Mouse (Mus musculus): ENCODE data around the gene Gorasp1. TPM values are rescaled to one million over a fixed set of nuclear protein-coding genes. Genes with fewer than 3 reads are reported as not detected.

The Gorasp1 gene
- polyA plus RNA-seq, 1 experiment: 22.5 TPM

DNA sequence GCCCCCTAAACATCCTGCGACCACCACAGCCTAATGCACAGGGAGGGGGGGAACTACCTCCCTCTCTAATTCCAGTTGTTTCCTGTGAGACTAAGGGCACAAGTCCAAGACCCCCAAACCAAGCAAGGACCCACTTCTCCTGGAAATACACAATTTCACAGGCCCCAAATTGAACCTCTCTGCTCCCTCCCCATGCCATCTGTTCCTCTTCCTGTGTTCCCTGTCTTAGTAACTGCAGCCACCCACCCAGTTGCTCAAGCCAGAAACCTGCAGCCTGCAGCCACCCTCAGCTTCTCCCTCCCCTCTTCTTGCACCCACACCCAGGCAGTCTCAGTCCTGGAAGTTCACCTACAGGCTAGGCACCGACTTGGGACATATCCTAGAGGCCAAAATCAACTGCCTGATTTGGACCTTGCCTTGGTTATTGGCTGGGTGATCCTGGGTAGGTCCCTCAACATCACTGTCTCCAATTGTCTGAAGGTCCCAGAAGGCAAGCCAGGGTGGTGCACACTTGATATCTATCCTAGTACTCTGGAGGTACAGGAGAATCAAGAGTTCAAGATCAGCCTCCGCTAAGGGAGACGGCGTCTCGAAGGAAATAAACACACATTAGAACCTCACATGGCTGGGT is 41.6 kb upstream of the Gorasp1 start:
- peak; percentile 56 for DNase-seq (ENCODE audit: low read depth)
- TF ChIP-seq CTCF (IDR thresholded peaks at IDR 0.05; ENCODE audit: borderline replicate concordance, extremely low read depth, insufficient read depth, insufficient read length) (no peak), POLR2A (IDR thresholded peaks at IDR 0.05; ENCODE audit: borderline replicate concordance, extremely low read depth, insufficient read depth, insufficient read length, poor library complexity, severe bottlenecking) (no peak)

DNA sequence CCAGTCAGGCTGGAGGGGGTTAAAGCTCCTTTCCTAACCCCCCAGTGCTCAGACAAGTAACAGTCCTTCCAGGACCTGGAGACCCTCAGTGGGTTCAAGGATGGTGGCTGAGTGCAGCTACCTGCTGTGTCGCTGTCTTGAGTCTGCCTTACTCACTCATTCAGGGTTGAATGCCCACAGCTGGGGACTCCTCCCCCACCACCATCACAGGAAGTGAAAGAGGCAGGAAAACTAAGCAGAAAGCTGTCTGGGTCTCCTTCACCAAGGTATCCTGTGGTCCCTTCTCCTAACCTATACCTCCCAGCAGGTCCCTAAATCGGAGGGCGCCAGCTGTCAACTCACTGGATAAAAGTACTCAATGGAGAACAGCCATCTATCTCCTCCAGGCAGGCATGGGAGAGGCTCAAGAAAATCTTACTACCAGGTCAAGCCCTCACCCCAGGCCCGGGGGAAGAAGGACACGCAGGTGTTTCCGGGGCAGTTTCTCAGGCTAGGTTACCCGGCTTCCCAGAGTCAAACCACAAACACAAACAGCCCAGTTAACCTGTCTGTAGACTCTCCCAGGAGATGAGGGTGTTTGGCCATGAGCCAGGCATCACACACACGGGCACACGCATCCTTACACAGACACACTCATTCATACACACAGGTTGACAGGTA is 40.9 kb upstream of the Gorasp1 start:
- no peak for TF ChIP-seq POLR2A (IDR thresholded peaks at IDR 0.05; ENCODE audit: borderline replicate concordance, extremely low read depth, insufficient read depth, insufficient read length, poor library complexity, severe bottlenecking)
- no peak for TF ChIP-seq CTCF (IDR thresholded peaks at IDR 0.05; ENCODE audit: borderline replicate concordance, extremely low read depth, insufficient read depth, insufficient read length)
- DNase-seq (ENCODE audit: low read depth): no peak

DNA sequence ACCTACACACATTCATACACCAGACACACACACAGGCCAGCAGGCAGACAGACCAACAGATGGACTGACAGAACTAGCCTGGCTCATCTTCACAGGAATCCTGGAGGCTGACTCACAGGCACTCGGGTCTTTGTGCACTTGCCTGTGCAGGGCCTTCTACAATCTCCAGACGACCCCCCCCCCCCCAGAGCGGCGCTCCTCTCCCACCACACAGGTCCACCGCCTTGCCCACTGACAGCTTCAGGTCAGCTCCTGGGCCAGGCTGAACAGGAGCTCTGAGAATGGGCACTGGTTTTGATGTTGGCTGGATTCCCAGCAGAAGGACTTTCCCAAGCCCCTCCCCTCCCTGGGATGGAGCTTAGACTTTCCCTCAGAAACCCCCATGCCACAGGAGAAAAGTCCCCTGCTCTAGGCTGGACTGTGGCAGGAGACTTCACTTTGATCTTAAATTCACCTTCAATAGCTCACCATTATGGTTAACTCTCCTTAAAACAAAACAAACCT is 40.2 kb upstream of the Gorasp1 start:
- no peak for TF ChIP-seq POLR2A (IDR thresholded peaks at IDR 0.05; ENCODE audit: borderline replicate concordance, extremely low read depth, insufficient read depth, insufficient read length, poor library complexity, severe bottlenecking)
- no peak for TF ChIP-seq CTCF (IDR thresholded peaks at IDR 0.05; ENCODE audit: borderline replicate concordance, extremely low read depth, insufficient read depth, insufficient read length)
- DNase-seq (ENCODE audit: low read depth): peak; percentile 62

DNA sequence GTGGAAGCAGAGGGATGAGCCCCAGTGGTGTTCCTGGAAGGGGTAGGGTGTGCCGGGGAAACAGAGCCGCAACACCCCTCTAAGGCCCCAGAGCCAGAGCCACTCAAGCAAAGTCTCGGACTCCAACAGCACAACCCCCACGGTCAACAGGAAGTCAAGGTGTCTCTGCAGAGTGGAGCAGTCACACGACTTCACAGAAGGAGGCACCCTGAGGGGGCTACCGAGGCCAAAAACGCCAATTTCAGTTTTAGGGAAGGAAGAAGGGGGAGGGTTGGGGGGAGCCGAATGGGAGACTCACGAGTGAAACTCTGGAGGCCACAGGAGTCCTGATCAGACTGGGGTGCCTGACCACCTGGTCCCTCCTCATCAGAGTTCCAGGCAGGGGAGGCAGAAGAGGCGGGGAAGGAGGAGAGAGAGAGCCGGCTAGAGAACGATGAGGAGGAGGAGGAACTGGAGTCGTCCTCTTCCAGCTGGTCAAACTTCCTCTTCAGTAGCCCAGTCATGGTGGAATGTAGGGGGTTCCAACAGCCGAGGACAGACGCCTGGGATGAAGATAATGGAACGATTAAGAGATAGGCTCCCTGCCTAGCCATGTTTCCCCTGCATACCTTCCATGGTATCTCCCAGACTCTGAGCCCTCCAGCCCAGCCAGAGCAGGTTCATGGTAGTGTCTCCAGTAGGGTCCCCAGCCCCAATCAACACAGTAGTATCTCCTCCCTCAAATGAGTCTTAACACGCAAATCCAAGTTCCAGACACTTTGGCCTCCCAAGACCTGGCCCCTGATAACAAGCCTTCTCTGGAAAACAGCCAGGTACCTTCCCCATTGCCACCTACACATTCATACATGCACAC is 39.6 kb upstream of the Gorasp1 start:
- TF ChIP-seq POLR2A (IDR thresholded peaks at IDR 0.05; ENCODE audit: borderline replicate concordance, extremely low read depth, insufficient read depth, insufficient read length, poor library complexity, severe bottlenecking): no peak
- TF ChIP-seq CTCF (IDR thresholded peaks at IDR 0.05; ENCODE audit: borderline replicate concordance, extremely low read depth, insufficient read depth, insufficient read length): no peak
- no peak for DNase-seq (ENCODE audit: low read depth)

DNA sequence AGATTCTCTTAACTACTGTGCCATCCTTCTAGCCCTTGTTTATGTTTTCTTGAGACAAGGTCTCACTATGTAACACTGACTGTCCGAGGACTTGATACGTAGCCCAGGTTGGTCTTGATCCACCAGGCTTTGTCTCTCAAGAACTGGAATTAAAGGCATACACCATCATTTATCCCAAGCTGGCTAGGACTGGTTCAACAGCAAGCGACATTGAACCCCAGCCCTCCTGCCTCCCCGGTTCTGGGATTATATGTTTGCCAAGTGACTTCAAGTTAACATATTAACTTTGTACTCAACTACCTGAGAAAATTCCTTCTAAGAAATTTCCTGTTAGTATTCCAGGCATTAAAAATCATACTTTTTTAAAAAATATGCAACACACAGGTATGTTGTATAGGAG is 37.9 kb upstream of the Gorasp1 start:
- no peak for TF ChIP-seq POLR2A (IDR thresholded peaks at IDR 0.05; ENCODE audit: borderline replicate concordance, extremely low read depth, insufficient read depth, insufficient read length, poor library complexity, severe bottlenecking)
- no peak for DNase-seq (ENCODE audit: low read depth)

DNA sequence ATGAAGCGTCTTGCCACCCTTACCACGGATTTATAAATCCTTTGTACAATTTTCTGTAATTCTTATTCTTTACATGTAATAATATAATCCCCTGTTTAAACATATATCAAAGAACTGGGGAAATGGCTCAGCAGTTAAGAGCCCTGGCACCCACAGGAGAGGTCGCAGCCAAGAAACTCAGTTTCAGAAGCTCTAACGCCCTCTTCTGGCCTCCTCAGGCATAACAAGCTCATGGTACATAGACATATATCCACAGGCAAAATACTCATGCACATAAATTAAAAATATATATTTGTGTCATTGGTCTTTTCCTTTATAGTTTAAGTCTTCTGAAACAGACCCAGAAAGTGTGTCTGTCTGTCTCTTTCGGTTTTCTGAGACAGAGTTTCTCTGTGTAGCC is 37.2 kb upstream of the Gorasp1 start:
- no peak for DNase-seq (ENCODE audit: low read depth)
- TF ChIP-seq POLR2A (IDR thresholded peaks at IDR 0.05; ENCODE audit: borderline replicate concordance, extremely low read depth, insufficient read depth, insufficient read length, poor library complexity, severe bottlenecking) (no peak), CTCF (IDR thresholded peaks at IDR 0.05; ENCODE audit: borderline replicate concordance, extremely low read depth, insufficient read depth, insufficient read length) (peak; percentile 3; the same call in 1 of the 2 replicates)

DNA sequence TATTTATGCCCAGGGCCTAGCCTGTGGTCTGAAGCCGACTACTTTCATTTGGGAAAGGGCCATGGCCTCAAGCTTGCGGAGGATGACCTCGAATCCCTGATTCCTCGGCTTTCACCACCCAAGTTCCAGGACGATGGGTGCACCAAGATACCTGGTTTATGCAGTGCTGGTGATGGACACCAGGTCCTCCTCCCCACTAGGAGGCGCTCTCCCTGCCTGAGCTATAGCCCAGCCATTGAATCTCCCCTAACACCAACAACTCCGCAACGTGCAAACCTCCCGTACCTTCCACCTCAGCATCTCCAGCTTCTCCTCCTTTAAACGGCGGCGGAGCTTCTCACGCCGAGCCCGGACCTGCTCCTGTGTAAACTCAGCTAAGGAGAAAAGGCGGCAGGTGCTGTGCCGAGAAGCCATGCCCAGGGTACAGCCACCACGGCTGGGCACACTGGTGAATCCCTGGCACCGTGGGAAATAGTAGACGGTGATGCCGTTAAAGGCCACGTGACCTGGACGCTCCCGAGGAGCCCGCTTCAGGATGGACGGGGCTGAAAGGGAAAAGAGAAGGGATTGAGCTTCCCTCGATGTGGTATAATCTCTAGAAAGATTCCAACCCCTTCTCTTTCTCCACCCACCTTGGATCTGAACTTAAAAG is 36.6 kb upstream of the Gorasp1 start:
- DNase-seq (ENCODE audit: low read depth): no peak
- TF ChIP-seq POLR2A (IDR thresholded peaks at IDR 0.05; ENCODE audit: borderline replicate concordance, extremely low read depth, insufficient read depth, insufficient read length, poor library complexity, severe bottlenecking) (no peak), CTCF (IDR thresholded peaks at IDR 0.05; ENCODE audit: borderline replicate concordance, extremely low read depth, insufficient read depth, insufficient read length) (peak; percentile 30; the same call in 1 of the 2 replicates)

DNA sequence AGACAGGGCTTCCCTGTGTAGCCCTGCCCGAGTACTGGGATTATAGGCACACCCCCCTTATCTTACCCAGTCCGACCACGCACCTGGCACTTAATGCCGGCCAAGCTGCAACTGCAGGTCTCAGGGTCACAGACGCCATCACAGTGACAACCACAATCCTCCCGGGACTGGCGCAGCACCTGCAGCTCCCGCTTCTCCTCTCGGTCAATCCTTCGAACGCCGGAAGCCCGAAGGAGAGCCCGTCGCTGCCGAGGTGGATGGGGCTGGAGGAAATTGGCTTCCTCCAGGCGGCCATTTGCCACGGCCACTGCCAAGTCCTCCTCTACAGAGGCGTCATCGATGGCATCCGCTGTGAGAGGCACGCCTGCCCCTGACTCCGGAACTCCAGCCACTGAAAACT is 35.9 kb upstream of the Gorasp1 start:
- no peak for TF ChIP-seq POLR2A (IDR thresholded peaks at IDR 0.05; ENCODE audit: borderline replicate concordance, extremely low read depth, insufficient read depth, insufficient read length, poor library complexity, severe bottlenecking)
- no peak for TF ChIP-seq CTCF (IDR thresholded peaks at IDR 0.05; ENCODE audit: borderline replicate concordance, extremely low read depth, insufficient read depth, insufficient read length)
- DNase-seq (ENCODE audit: low read depth): no peak

DNA sequence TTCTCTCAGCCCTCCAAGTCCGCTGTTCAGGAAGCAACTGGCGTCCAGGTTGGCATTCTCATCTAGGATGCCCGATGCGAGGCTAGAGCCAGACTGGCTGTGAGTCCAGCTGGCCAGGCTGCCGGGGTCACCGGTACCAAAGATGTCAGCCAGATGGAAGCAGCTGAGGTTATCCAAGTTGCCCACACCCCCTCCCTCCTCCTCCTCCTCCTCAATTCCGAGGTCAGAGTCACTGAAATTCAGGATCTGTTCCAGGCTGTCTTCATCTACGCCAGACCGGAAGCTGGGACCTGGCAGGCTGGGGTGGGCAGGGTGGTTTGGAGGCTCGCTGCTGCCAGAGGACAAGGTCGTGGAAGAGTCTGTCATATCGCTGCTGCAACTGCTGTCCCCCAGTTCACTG is 35.2 kb upstream of the Gorasp1 start:
- no peak for TF ChIP-seq POLR2A (IDR thresholded peaks at IDR 0.05; ENCODE audit: borderline replicate concordance, extremely low read depth, insufficient read depth, insufficient read length, poor library complexity, severe bottlenecking)
- no peak for TF ChIP-seq CTCF (IDR thresholded peaks at IDR 0.05; ENCODE audit: borderline replicate concordance, extremely low read depth, insufficient read depth, insufficient read length)
- DNase-seq (ENCODE audit: low read depth): no peak

DNA sequence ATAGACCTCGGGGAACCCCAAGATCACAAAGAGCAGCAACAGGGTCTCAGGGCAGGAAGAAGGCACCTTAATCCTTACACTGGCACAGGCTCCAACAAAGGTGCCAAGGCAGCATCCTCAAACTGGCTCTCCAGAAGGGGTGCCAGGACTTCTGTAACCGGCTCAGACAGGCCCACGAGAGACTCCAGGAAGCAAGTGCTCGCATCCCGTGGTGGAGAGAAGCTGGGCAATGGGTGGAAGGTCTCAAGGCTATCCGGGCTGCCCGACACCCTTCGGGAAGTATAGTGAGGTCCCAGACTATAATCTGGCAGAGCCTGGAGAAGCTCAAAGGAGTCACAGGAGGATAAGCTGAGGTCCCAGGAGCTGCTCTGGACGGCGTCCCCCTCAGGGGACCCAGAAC is 34.8 kb upstream of the Gorasp1 start:
- no peak for DNase-seq (ENCODE audit: low read depth)
- TF ChIP-seq POLR2A (IDR thresholded peaks at IDR 0.05; ENCODE audit: borderline replicate concordance, extremely low read depth, insufficient read depth, insufficient read length, poor library complexity, severe bottlenecking): no peak
- no peak for TF ChIP-seq CTCF (IDR thresholded peaks at IDR 0.05; ENCODE audit: borderline replicate concordance, extremely low read depth, insufficient read depth, insufficient read length)

Data from brain, embryonic 14.5 days (tissue).